Mouse (Mus musculus): ENCODE data around the gene Syne4. TPM values are rescaled to one million over a fixed set of nuclear protein-coding genes. Genes with fewer than 3 reads are reported as not detected.

The Syne4 gene
- polyA plus RNA-seq, 1 experiment from 2014 or later, result 11.9 TPM

Other genes with a start within 250 kb of the Syne4 start
- 10.3 and 12.2 TPM in 2 replicates for gene Zfp82, start 241.9 kb upstream of the Syne4 start, polyA plus RNA-seq (2014; fragmentation: Nextera tagmentation; extraction: Ambion mirVana)
- 0.96 and 2.2 TPM in 2 replicates for gene Gm26920, start 224.4 kb upstream of the Syne4 start, polyA plus RNA-seq (2014; fragmentation: Nextera tagmentation; extraction: Ambion mirVana)
- gene Zfp566, start 224.3 kb upstream of the Syne4 start, polyA plus RNA-seq (2014; fragmentation: Nextera tagmentation; extraction: Ambion mirVana), result 14.3 and 15.0 TPM in 2 replicates
- 88.6 and 97.8 TPM in 2 replicates for gene Zfp260, start 220.0 kb upstream of the Syne4 start, polyA plus RNA-seq (2014; fragmentation: Nextera tagmentation; extraction: Ambion mirVana)
- gene Zfp382, start 192.9 kb upstream of the Syne4 start, polyA plus RNA-seq (2014; fragmentation: Nextera tagmentation; extraction: Ambion mirVana), result 14.6 and 15.5 TPM in 2 replicates
- gene Zfp146, start 145.1 kb upstream of the Syne4 start, polyA plus RNA-seq (2014; fragmentation: Nextera tagmentation; extraction: Ambion mirVana), result 13.2 and 14.0 TPM in 2 replicates
- 6.0 and 6.9 TPM in 2 replicates for gene Cox7a1, start 130.7 kb upstream of the Syne4 start, polyA plus RNA-seq (2014; fragmentation: Nextera tagmentation; extraction: Ambion mirVana)
- 62.0 and 70.7 TPM in 2 replicates for gene Capns1, start 116.0 kb upstream of the Syne4 start, polyA plus RNA-seq (2014; fragmentation: Nextera tagmentation; extraction: Ambion mirVana)
- gene Polr2i, start 82.9 kb upstream of the Syne4 start, polyA plus RNA-seq (2014; fragmentation: Nextera tagmentation; extraction: Ambion mirVana), result 179 and 199 TPM in 2 replicates
- 390 and 397 TPM in 2 replicates for gene Tbcb, start 82.5 kb upstream of the Syne4 start, polyA plus RNA-seq (2014; fragmentation: Nextera tagmentation; extraction: Ambion mirVana)
- gene Ovol3, start 79.1 kb upstream of the Syne4 start, polyA plus RNA-seq (2014; fragmentation: Nextera tagmentation; extraction: Ambion mirVana), result not detected in 2 replicates
- 0.16 and 0.43 TPM in 2 replicates for gene Thap8, start 34.7 kb upstream of the Syne4 start, polyA plus RNA-seq (2014; fragmentation: Nextera tagmentation; extraction: Ambion mirVana)
- 5.7 and 5.9 TPM in 2 replicates for gene Wdr62, start 34.4 kb upstream of the Syne4 start, polyA plus RNA-seq (2014; fragmentation: Nextera tagmentation; extraction: Ambion mirVana)
- gene Clip3, start 23.1 kb upstream of the Syne4 start, polyA plus RNA-seq (2014; fragmentation: Nextera tagmentation; extraction: Ambion mirVana), result 123 and 146 TPM in 2 replicates
- gene Alkbh6, start 6.1 kb upstream of the Syne4 start, polyA plus RNA-seq (2014; fragmentation: Nextera tagmentation; extraction: Ambion mirVana), result 119 and 123 TPM in 2 replicates
- gene E130208F15Rik, start 6.9 kb downstream of the Syne4 start, polyA plus RNA-seq (2014; fragmentation: Nextera tagmentation; extraction: Ambion mirVana), result not detected in 2 replicates
- 16.5 and 19.2 TPM in 2 replicates for gene Sdhaf1, start 9.1 kb downstream of the Syne4 start, polyA plus RNA-seq (2014; fragmentation: Nextera tagmentation; extraction: Ambion mirVana)
- 14.5 and 15.0 TPM in 2 replicates for gene Lrfn3, start 48.0 kb downstream of the Syne4 start, polyA plus RNA-seq (2014; fragmentation: Nextera tagmentation; extraction: Ambion mirVana)
- 27.2 and 35.6 TPM in 2 replicates for gene Tyrobp, start 99.0 kb downstream of the Syne4 start, polyA plus RNA-seq (2014; fragmentation: Nextera tagmentation; extraction: Ambion mirVana)
- gene Hcst, start 105.0 kb downstream of the Syne4 start, polyA plus RNA-seq (2014; fragmentation: Nextera tagmentation; extraction: Ambion mirVana), result 1.1 TPM in 1 of 2 replicates, not detected in the other
- gene Nfkbid, start 106.9 kb downstream of the Syne4 start, polyA plus RNA-seq (2014; fragmentation: Nextera tagmentation; extraction: Ambion mirVana), result 1.8 and 2.9 TPM in 2 replicates
- gene Aplp1, start 130.7 kb downstream of the Syne4 start, polyA plus RNA-seq (2014; fragmentation: Nextera tagmentation; extraction: Ambion mirVana), result 690 and 752 TPM in 2 replicates
- 1.8 and 2.4 TPM in 2 replicates for gene Kirrel2, start 142.9 kb downstream of the Syne4 start, polyA plus RNA-seq (2014; fragmentation: Nextera tagmentation; extraction: Ambion mirVana)
- gene Nphs1, start 143.5 kb downstream of the Syne4 start, polyA plus RNA-seq (2014; fragmentation: Nextera tagmentation; extraction: Ambion mirVana), result 0.54 and 0.83 TPM in 2 replicates
- 0.48 TPM in 1 of 2 replicates, not detected in the other for gene Prodh2, start 178.8 kb downstream of the Syne4 start, polyA plus RNA-seq (2014; fragmentation: Nextera tagmentation; extraction: Ambion mirVana)
- gene Arhgap33, start 220.3 kb downstream of the Syne4 start, polyA plus RNA-seq (2014; fragmentation: Nextera tagmentation; extraction: Ambion mirVana), result 112 TPM in 2 replicates
- 9.3 and 12.6 TPM in 2 replicates for gene Hspb6, start 237.4 kb downstream of the Syne4 start, polyA plus RNA-seq (2014; fragmentation: Nextera tagmentation; extraction: Ambion mirVana)
- gene Proser3, start 237.5 kb downstream of the Syne4 start, polyA plus RNA-seq (2014; fragmentation: Nextera tagmentation; extraction: Ambion mirVana), result 10.4 and 11.0 TPM in 2 replicates
- gene Lin37, start 245.0 kb downstream of the Syne4 start, polyA plus RNA-seq (2014; fragmentation: Nextera tagmentation; extraction: Ambion mirVana), result 49.2 and 49.4 TPM in 2 replicates
- gene U2af1l4, start 248.5 kb downstream of the Syne4 start, polyA plus RNA-seq (2014; fragmentation: Nextera tagmentation; extraction: Ambion mirVana), result 88.7 and 105 TPM in 2 replicates
- 6.5 and 9.2 TPM in 2 replicates for gene Gm49396, start 248.5 kb downstream of the Syne4 start, polyA plus RNA-seq (2014; fragmentation: Nextera tagmentation; extraction: Ambion mirVana)
- 109 and 118 TPM in 2 replicates for gene Psenen, start 248.8 kb downstream of the Syne4 start, polyA plus RNA-seq (2014; fragmentation: Nextera tagmentation; extraction: Ambion mirVana)

Measured in hindbrain, embryonic 14.5 days (tissue).